Mouse (Mus musculus) myocyte (in vitro differentiated cells): Measurements from ENCODE around the gene Arhgef7. TPM values are rescaled to one million over a fixed set of nuclear protein-coding genes. Genes with fewer than 3 reads are reported as not detected.

ENCODE experiments used
- H3K27me3 ChIP-seq: one replicate; pipeline ENCODE4 v1.6.1; 2011; ENCODE audit not compliant: control insufficient read depth, insufficient read depth, insufficient read length
- H3K36me3 ChIP-seq: one replicate; pipeline ENCODE4 v1.6.1; 2011; ENCODE audit not compliant: control insufficient read depth, insufficient read depth
- H3K4me2 ChIP-seq: one replicate; pipeline ENCODE4 v1.6.1; 2011; ENCODE audit warnings: low read depth, control low read depth
- H3K4me3 ChIP-seq: one replicate; pipeline ENCODE4 v1.5.1; 2011; ENCODE audit warnings: mild to moderate bottlenecking, control low read depth, moderate library complexity
- H3K79me2 ChIP-seq: one replicate; pipeline ENCODE4 v1.6.1; 2011; ENCODE audit not compliant: control insufficient read depth, insufficient read depth
- H3ac ChIP-seq: one replicate; pipeline ENCODE4 v1.6.1; 2011; ENCODE audit not compliant: control insufficient read depth, insufficient read length
- CEBPB ChIP-seq: IDR thresholded peaks from 2 replicates; pipeline ENCODE4 v1.6.1; 2011; ENCODE audit warnings: mild to moderate bottlenecking, moderate library complexity; ENCODE audit not compliant: poor library complexity, insufficient read depth, severe bottlenecking
- E2F4 ChIP-seq: IDR thresholded peaks from one replicate; pipeline ENCODE4 v1.6.1; 2011; ENCODE audit warnings: mild to moderate bottlenecking, control low read depth, moderate library complexity; ENCODE audit not compliant: insufficient read depth
- MAX ChIP-seq: IDR thresholded peaks from one replicate; pipeline ENCODE4 v1.6.1; 2011; ENCODE audit warnings: low read depth, mild to moderate bottlenecking, control low read depth
- MYOD1 ChIP-seq, 3 experiments: IDR thresholded peaks; one replicate each; pipeline ENCODE4 v1.6.1; 2011; ENCODE audit warnings: control low read depth in 2 of 3, low read depth in 2 of 3, mild to moderate bottlenecking in 2 of 3, moderate library complexity in 1 of 3; ENCODE audit not compliant: insufficient read length in 2 of 3, control insufficient read depth in 1 of 3
- MYOG ChIP-seq, 3 experiments: IDR thresholded peaks; one replicate each; pipeline ENCODE4 v1.6.1; 2011; ENCODE audit warnings: control low read depth in 2 of 3, low read depth in 2 of 3, mild to moderate bottlenecking in 2 of 3; ENCODE audit not compliant: insufficient read length in 2 of 3, control insufficient read depth in 1 of 3, insufficient read depth in 1 of 3
- POLR2A ChIP-seq: IDR thresholded peaks from one replicate; pipeline ENCODE4 v1.6.1; 2011; ENCODE audit warnings: low read depth, mild to moderate bottlenecking, control low read depth, moderate library complexity; ENCODE audit not compliant: insufficient read length
- POLR2AphosphoS2 ChIP-seq: IDR thresholded peaks from one replicate; pipeline ENCODE4 v1.6.1; 2011; ENCODE audit warnings: low read depth, control low read depth; ENCODE audit not compliant: insufficient read length
- REST ChIP-seq: IDR thresholded peaks from one replicate; pipeline ENCODE4 v1.6.1; 2011; ENCODE audit warnings: mild to moderate bottlenecking, control low read depth, moderate library complexity; ENCODE audit not compliant: insufficient read depth, insufficient read length
- SRF ChIP-seq: IDR thresholded peaks from one replicate; pipeline ENCODE4 v1.6.1; 2011; ENCODE audit warnings: low read depth; ENCODE audit not compliant: control insufficient read depth, insufficient read length
- TCF12 ChIP-seq: IDR thresholded peaks from one replicate; pipeline ENCODE4 v1.6.1; 2011; ENCODE audit warnings: mild to moderate bottlenecking, control low read depth; ENCODE audit not compliant: poor library complexity, insufficient read depth, severe bottlenecking
- TCF3 ChIP-seq: IDR thresholded peaks from one replicate; pipeline ENCODE4 v1.6.1; 2011; ENCODE audit warnings: low read depth, control low read depth; ENCODE audit not compliant: insufficient read length
- USF1 ChIP-seq: IDR thresholded peaks from one replicate; pipeline ENCODE4 v1.6.1; 2011; ENCODE audit warnings: low read depth, mild to moderate bottlenecking, control low read depth, moderate library complexity
- polyA plus RNA-seq: library from polyadenylated mRNA; unstranded; fragments of >200 nt; fragmentation: generic; extraction: Trizol; gene quantifications from one replicate; pipeline ENCODE4 v1.2.1, GENCODE M21; 2012; ENCODE audit warnings: missing spikeins

The Arhgef7 gene
- polyA plus RNA-seq, 1 experiment, result 24.5 TPM

- no peaks in the 10 kb centered on the region for H3K36me3 ChIP-seq
- H3K79me2 ChIP-seq, result no peaks in the 10 kb centered on the region
- H3ac ChIP-seq, result no peak overlapping the region
- H3K27me3 ChIP-seq, result peaks cover 16% of the 10 kb centered on the region
- no peak overlapping the region for H3K4me3 ChIP-seq
- no peak overlapping the region for H3K4me2 ChIP-seq
- TF ChIP-seq TCF12 (no peak), USF1 (no peak), REST (no peak), MYOG (IDR thresholded peaks at IDR 0.05; ENCODE audit: control insufficient read depth in 1 of 3, insufficient read depth in 1 of 3, insufficient read length in 2 of 3, low read depth in 2 of 3) (no peak), POLR2AphosphoS2 (no peak), CEBPB (no peak), E2F4 (no peak)
Measured at GRCm38 (mm10) chr8:11841571-11841970, 114.0 kb downstream of the Arhgef7 start.

- Histone ChIP-seq H3K4me3 (no peak overlapping the region), H3K27me3 (peaks cover 21% of the 10 kb centered on the region), H3K79me2 (no peaks in the 10 kb centered on the region), H3K36me3 (no peaks in the 10 kb centered on the region), H3K4me2 (no peak overlapping the region), H3ac (no peak overlapping the region)
- TF ChIP-seq CEBPB (no peak), TCF3 (no peak), MYOD1 (IDR thresholded peaks at IDR 0.05; ENCODE audit: control insufficient read depth in 1 of 3, insufficient read length in 2 of 3, low read depth in 2 of 3) (no peak), SRF (no peak), REST (no peak), POLR2AphosphoS2 (no peak), TCF12 (no peak), MYOG (IDR thresholded peaks at IDR 0.05; ENCODE audit: control insufficient read depth in 1 of 3, insufficient read depth in 1 of 3, insufficient read length in 2 of 3, low read depth in 2 of 3) (no peak), USF1 (no peak), POLR2A (no peak), E2F4 (no peak), MAX (no peak)
Measured at GRCm38 (mm10) chr8:11842757-11843156, 115.2 kb downstream of the Arhgef7 start.

GRCm38 (mm10) chr8:11843677-11844315, 116.3 kb downstream of the Arhgef7 start:
- Histone ChIP-seq H3K36me3 (no peaks in the 10 kb centered on the region), H3K79me2 (no peaks in the 10 kb centered on the region), H3ac (no peak overlapping the region), H3K27me3 (peaks cover 21% of the 10 kb centered on the region), H3K4me3 (no peak overlapping the region), H3K4me2 (no peak overlapping the region)
- TF ChIP-seq E2F4, result no peak
- TF ChIP-seq MAX, result no peak
- TF ChIP-seq CEBPB, result no peak
- no peak for TF ChIP-seq POLR2AphosphoS2
- no peak for TF ChIP-seq SRF
- TF ChIP-seq TCF3, result no peak
- no peak for TF ChIP-seq REST
- TF ChIP-seq MYOD1 (IDR thresholded peaks at IDR 0.05; ENCODE audit: control insufficient read depth in 1 of 3, insufficient read length in 2 of 3, low read depth in 2 of 3), result no peak

- no peaks in the 10 kb centered on the region for H3K36me3 ChIP-seq
- H3K79me2 ChIP-seq, result no peaks in the 10 kb centered on the region
- peaks cover 22% of the 10 kb centered on the region for H3K27me3 ChIP-seq
- H3K4me3 ChIP-seq, result no peak overlapping the region
- TF ChIP-seq TCF3 (no peak), MAX (no peak), CEBPB (no peak), REST (no peak), POLR2A (no peak), MYOG (IDR thresholded peaks at IDR 0.05; ENCODE audit: control insufficient read depth in 1 of 3, insufficient read depth in 1 of 3, insufficient read length in 2 of 3, low read depth in 2 of 3) (no peak), POLR2AphosphoS2 (no peak), E2F4 (no peak), SRF (no peak), USF1 (no peak), TCF12 (no peak), MYOD1 (IDR thresholded peaks at IDR 0.05; ENCODE audit: control insufficient read depth in 1 of 3, insufficient read length in 2 of 3, low read depth in 2 of 3) (no peak)
- H3ac ChIP-seq, result no peak overlapping the region
- H3K4me2 ChIP-seq, result no peak overlapping the region
Measured at GRCm38 (mm10) chr8:11844316-11844685, 116.8 kb downstream of the Arhgef7 start.

DNA sequence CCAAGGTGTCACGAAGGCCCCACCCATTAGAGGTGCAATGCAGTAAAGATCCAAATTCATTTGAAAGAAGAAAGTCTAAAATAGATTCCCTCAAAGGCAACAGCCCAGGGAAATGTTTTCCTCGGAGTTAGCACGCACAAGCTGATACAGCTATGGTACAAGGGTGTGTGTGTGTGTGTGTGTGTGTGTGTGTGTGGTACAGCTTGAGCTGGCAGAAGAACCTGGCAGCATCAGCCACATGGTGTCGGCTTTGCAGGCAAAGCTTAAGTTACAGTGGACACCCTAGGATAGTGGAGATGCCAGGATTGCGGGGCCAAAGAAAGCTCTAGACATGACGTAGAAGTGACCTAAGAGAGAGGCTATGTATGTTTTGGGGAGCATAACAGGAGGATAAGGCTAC, 119.3 kb downstream of the Arhgef7 start:
- H3K27me3 ChIP-seq, result peaks cover 25% of the 10 kb centered on the region
- no peak for TF ChIP-seq E2F4
- TF ChIP-seq CEBPB, result no peak
- TF ChIP-seq REST, result no peak
- TF ChIP-seq TCF12, result no peak
- no peak for TF ChIP-seq MYOG (IDR thresholded peaks at IDR 0.05; ENCODE audit: control insufficient read depth in 1 of 3, insufficient read depth in 1 of 3, insufficient read length in 2 of 3, low read depth in 2 of 3)
- TF ChIP-seq SRF, result no peak
- TF ChIP-seq POLR2A, result no peak
- no peak for TF ChIP-seq MAX
- TF ChIP-seq MYOD1 (IDR thresholded peaks at IDR 0.05; ENCODE audit: control insufficient read depth in 1 of 3, insufficient read length in 2 of 3, low read depth in 2 of 3), result no peak
- TF ChIP-seq USF1, result no peak
- TF ChIP-seq POLR2AphosphoS2, result no peak
- no peak for TF ChIP-seq TCF3
- no peak overlapping the region for H3K4me2 ChIP-seq
- H3K79me2 ChIP-seq, result no peaks in the 10 kb centered on the region
- no peak overlapping the region for H3K4me3 ChIP-seq
- H3ac ChIP-seq, result no peak overlapping the region
- no peaks in the 10 kb centered on the region for H3K36me3 ChIP-seq
